Mouse (Mus musculus) thymus, adult 2 months (tissue): ENCODE measurements around the gene Dvl2.
A peak's percentile ranks its signal among the peaks of the same experiment; 100 is the strongest.

ENCODE experiments used
- CTCF ChIP-seq: fragments of 200-500 bp; IDR thresholded peaks from 2 replicates; pipeline ENCODE4 v1.5.1; 2012; ENCODE audit warnings: mild to moderate bottlenecking, control low read depth, low read length, moderate library complexity, borderline replicate concordance; ENCODE audit not compliant: control insufficient read depth, poor library complexity, insufficient read depth; ENCODE audit errors: extremely low read depth
- POLR2A ChIP-seq: fragments of 200-500 bp; IDR thresholded peaks from 2 replicates; pipeline ENCODE4 v1.6.1; 2012; ENCODE audit warnings: mild to moderate bottlenecking, low read length, control low read depth, moderate library complexity; ENCODE audit not compliant: control insufficient read depth, poor library complexity, insufficient read depth; ENCODE audit errors: extremely low read depth

DNA sequence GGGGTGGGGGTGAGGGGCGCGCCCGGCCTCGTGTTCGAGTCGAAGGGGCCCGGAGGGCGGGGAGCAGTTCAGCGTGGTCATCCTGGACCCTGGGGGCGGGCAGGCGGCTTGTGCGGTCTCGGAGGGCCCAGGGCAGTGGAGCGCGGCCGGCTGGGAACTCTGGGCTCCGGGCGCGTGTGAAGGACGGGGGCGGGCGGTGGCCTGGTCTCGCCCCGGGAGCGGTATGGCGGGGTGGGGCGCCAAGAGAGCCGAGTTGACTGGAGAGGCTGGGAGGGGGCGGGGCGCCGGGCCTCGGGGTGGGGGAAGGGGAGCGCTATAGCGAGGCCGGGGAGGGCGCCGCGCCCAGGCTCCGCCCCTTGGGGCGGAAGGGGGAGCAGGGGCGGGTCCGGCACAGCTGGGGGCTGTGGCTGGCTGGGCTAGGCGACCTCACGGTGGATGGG, 3.3 kb upstream of the Dvl2 start:
- TF ChIP-seq POLR2A: peak; percentile 70; the same call in 1 of the 2 replicates
- no peak for TF ChIP-seq CTCF
